Mouse (Mus musculus) T-helper 2 cell (primary cell): Measurements from ENCODE around the gene Atp6v1b1.

Source experiments
- in situ Hi-C: fragments of 300-600 bp; cut with MboI, MseI; formaldehyde crosslinking; loops from one replicate; pipeline ENCODE4 v1.15.1; 2025; ENCODE audit warnings: high pct_unique_total_duplicates

The Atp6v1b1 gene

GRCm38 (mm10) chr6:83775638-83776293, 33.0 kb downstream of the Atp6v1b1 start, which contains the start of gene Tex261:
Tex261 (minus strand) TSS chr6:83775813.
- in situ Hi-C loops: no loop called here

DNA sequence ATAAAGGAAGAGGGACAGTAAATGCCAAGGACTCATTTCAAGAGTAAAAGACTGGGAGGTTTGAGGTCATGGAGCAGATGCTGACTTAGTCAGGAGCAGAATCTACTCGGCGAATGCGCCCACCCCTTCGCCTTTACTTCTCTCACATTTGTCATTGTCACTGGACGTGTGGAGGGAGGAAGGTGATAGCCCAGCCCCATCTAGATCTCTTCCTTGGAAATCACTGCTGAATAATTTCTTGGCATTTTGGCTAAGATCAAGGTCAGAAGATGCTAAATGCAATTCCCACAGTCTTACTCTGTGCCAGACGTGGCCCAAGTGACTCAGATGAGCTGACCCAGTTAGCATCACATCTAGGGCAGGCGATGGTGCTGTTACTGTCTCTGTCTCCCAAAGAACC, 35.5 kb downstream of the Atp6v1b1 start:
- in situ Hi-C loops: no loop called here

DNA sequence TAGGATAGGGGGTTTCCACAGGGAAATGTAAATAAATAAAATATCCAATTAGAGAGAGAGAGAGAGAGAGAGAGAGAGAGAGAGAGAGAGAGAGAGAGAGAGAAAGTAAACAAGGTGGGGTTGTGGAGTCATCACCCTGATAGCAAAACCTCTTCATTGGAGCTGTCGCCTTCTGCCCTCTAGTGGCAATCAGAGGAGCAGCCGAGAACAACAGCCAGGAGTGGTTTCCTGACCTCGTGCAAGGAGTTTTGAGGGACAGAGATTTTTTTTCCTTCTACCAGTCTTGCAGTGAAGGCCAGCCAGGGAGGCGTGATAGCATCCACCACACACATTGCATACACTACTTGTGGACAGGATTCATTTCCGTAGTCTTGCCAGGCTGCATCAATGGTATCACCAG, 36.2 kb downstream of the Atp6v1b1 start:
- in situ Hi-C loops: no loop called here

GRCm38 (mm10) chr6:83786426-83786825, 43.6 kb downstream of the Atp6v1b1 start:
- in situ Hi-C loops: no loop called here

DNA sequence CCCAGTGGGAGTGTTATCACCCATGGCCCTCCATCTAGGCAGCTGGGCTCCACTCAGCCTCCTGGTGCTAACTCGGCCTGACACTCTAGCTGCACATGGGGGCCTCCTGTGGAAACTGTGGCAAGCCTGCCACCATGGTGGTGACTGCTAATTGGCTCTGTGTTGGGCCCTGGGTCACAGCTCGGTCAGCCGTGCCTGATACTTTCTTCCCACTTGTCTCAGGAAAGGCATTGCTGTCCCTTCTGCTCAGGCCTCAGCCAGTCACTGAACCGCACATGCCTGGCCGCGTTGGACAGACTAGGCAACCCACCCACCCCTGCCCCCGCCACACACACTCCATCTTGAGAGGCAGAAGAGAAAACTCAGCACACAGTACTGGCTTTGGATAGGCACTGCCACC, 45.8 kb downstream of the Atp6v1b1 start:
- in situ Hi-C loops: no loop called here

GRCm38 (mm10) chr6:83790533-83790932, 47.7 kb downstream of the Atp6v1b1 start:
- in situ Hi-C loops: loop anchor here (10.0 kb wide), 1 partner anchor 124 kb away; no protein-coding TSS in a partner anchor

- in situ Hi-C loops: loop anchor here (10.0 kb wide), 1 partner anchor 123 kb away; no protein-coding TSS in a partner anchor
Measured at GRCm38 (mm10) chr6:83791251-83791890, 48.6 kb downstream of the Atp6v1b1 start.

- in situ Hi-C loops: loop anchor here (10.0 kb wide), 1 partner anchor 120 kb away; no protein-coding TSS in a partner anchor
Measured at GRCm38 (mm10) chr6:83794760-83795296, 52.0 kb downstream of the Atp6v1b1 start, which contains the start of gene Nagk. Nagk (plus strand) TSS chr6:83794982.

GRCm38 (mm10) chr6:83795492-83795900, 52.7 kb downstream of the Atp6v1b1 start:
- in situ Hi-C loops: loop anchor here (10.0 kb wide), 1 partner anchor 119 kb away; no protein-coding TSS in a partner anchor

GRCm38 (mm10) chr6:83796686-83797085, 53.9 kb downstream of the Atp6v1b1 start:
- in situ Hi-C loops: loop anchor here (10.0 kb wide), 1 partner anchor 118 kb away; no protein-coding TSS in a partner anchor

- in situ Hi-C loops: no loop called here
Measured at GRCm38 (mm10) chr6:83802033-83802432, 59.2 kb downstream of the Atp6v1b1 start.

DNA sequence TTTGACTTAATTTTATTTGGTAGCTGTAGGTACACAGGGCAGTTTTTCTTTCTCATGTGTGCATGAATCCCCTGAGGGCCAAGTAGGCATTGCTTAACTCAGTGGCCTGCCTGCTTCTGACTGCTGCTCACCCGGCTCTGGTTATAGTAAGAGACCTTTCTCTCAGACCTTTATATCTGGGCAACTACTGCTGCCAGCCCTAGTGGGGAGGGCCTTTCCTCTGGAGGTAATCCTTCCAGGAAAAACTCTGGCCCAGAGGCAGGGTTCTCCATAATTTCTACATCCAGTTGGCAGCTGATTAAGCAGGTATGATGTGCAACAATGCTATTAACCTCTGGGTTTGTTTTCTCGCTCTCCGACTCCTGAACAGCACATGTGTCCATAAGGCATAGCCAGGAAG, 60.1 kb downstream of the Atp6v1b1 start:
- in situ Hi-C loops: no loop called here
